8 mouse cellular contexts compared by ENCODE assay signal in the genomic region with DNA sequence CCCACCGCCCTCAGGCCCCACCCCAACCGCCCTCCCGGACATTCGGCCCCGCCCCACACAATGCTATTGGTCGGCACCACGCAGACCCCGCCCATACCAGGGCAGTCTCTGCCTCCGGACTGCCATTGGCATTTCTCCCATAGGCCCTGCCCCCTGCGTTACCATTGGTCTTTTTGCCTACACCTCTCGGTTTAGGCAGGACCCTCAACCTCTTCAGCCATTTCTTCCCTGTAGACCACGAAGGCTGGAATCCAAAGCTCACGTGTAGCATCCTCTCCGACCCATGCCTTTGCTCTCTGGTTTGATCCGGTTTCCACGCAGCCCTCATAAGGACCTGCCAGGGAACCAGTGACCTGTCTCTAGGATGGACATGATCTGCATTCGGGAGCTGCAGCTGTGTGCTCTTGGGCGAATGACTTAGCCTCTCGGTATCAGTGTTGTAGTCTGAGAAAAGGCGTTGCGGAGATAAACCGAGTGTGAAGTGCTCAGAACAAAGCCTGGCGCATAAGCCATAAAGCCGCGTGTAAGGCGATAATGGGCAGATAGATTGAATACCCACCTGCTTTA. TPM values are rescaled to one million over a fixed set of nuclear protein-coding genes. Genes with fewer than 3 reads are reported as not detected.
A peak's percentile ranks its signal among the peaks of the same experiment; 100 is the strongest.
DNase-seq lines count a peak whose midpoint lies in the region; ATAC-seq and TF ChIP-seq lines count a peak whose summit lies in the region.

No protein-coding gene starts in this region.

- no peak for TF ChIP-seq CTCF in gastrocnemius, adult 2 months (IDR thresholded peaks at IDR 0.05)
- TF ChIP-seq CTCF in hindbrain, postnatal 0 days (IDR thresholded peaks at IDR 0.05; ENCODE audit: low read depth) = no peak

- H3K9ac ChIP-seq in hindbrain, postnatal 0 days (replicated peaks; ENCODE audit: low read length) = peak overlapping the region; percentile 100

- H3K79me2 ChIP-seq in macrophage (ENCODE audit: inconsistent target) = peaks cover 44% of the 10 kb centered on the region

- 6% methylated on average over 24 of the region's 26 CpGs for WGBS in hindbrain, postnatal 0 days
- 25% methylated on average over 23 of the region's 26 CpGs for WGBS in macrophage (ENCODE audit: missing documents)

- no peak overlapping the region; the same call in 1 of the 2 replicates for H3K27ac ChIP-seq in gastrocnemius, adult 2 months
- peak overlapping the region; percentile 88 for H3K27ac ChIP-seq in hindbrain, postnatal 0 days
- H3K27ac ChIP-seq in macrophage = no peak overlapping the region

- peaks cover 33% of the 10 kb centered on the region for H3K4me1 ChIP-seq in hindbrain, postnatal 0 days (ENCODE audit: insufficient read depth, low read length)

- peak; percentile 98 for DNase-seq in adipocyte (ENCODE audit: low spot score)
- DNase-seq in gastrocnemius, adult 2 months = peak; percentile 99
- DNase-seq in hindbrain, postnatal 0 days (ENCODE audit: low spot score) = peak; percentile 99
- peak; percentile 96 to 97 for DNase-seq in left cerebral cortex, adult 18-20 months (ENCODE audit: low spot score in 2 of 2)
- DNase-seq in retina, postnatal 7 days (ENCODE audit: low read depth, low spot score) = peak; percentile 92
- DNase-seq in urinary bladder, postnatal 10 days (ENCODE audit: low spot score) = peak; percentile 97

- intact Hi-C loops in gastrocnemius, adult 2 months (cut with DNase I) = no loop called here

- peak overlapping the region; percentile 77 for H3K4me3 ChIP-seq in gastrocnemius, adult 2 months
- peak overlapping the region; percentile 98 for H3K4me3 ChIP-seq in hindbrain, postnatal 0 days (ENCODE audit: low read length)
- H3K4me3 ChIP-seq in macrophage (ENCODE audit: inconsistent target) = peak overlapping the region; percentile 9; the same call in 1 of the 2 replicates

- H3K4me2 ChIP-seq in hindbrain, postnatal 0 days (ENCODE audit: low read depth, low read length) = peak overlapping the region; percentile 73

- H3K36me3 ChIP-seq in hindbrain, postnatal 0 days (ENCODE audit: insufficient read depth, low read length) = no peaks in the 10 kb centered on the region
- H3K36me3 ChIP-seq in macrophage (ENCODE audit: inconsistent target) = no peaks in the 10 kb centered on the region

- ATAC-seq in common myeloid progenitor, adult 5-6 weeks (replicated peaks; ENCODE audit: low read depth, poor library complexity, severe bottlenecking) = peak; percentile 76
- peak; percentile 95 for ATAC-seq in hindbrain, postnatal 0 days

- no peaks in the 10 kb centered on the region for H3K27me3 ChIP-seq in hindbrain, postnatal 0 days (ENCODE audit: insufficient read depth, low read length)

- H3K9me3 ChIP-seq in hindbrain, postnatal 0 days (ENCODE audit: low read length) = no peaks in the 10 kb centered on the region

RNA-seq across cellular contexts. Expression of gene Ttyh3, which starts 0.4 kb away (rescaled TPM):
- 14.4 and 20.2 TPM in 2 replicates for total RNA-seq in common myeloid progenitor, adult 5-6 weeks (2017)
- 1 to 10 TPM; 4.0 to 4.4 TPM for total RNA-seq in gastrocnemius, adult 2 months (2021)
- total RNA-seq in hindbrain, postnatal 0 days (2014; rRNA removed) = 253 and 260 TPM in 2 replicates
- 53.5 and 60.3 TPM in 2 replicates for polyA plus RNA-seq in hindbrain, postnatal 0 days (2015; fragmentation: Nextera tagmentation; extraction: Ambion mirVana)
- total RNA-seq in left cerebral cortex, adult 18-20 months (2021) = 100 to 1,000 TPM; 202 to 209 TPM
- total RNA-seq in macrophage (2018; cell fraction: chromatin; rRNA removed) = 100 to 1,000 TPM in 5 of 26 experiments, 10 to 100 TPM in 21; 14.6 to 140 (median 53.0) TPM
- total RNA-seq in macrophage (2018; cell fraction: cytosol; rRNA removed) = 100 to 1,000 TPM in 7 of 26 experiments, 10 to 100 TPM in 19; 44.2 to 125 (median 76.8) TPM
- total RNA-seq in macrophage (2018; cell fraction: nucleus; rRNA removed) = 100 to 1,000 TPM in 8 of 26 experiments, 10 to 100 TPM in 18; 43.1 to 131 (median 86.6) TPM
- polyA plus RNA-seq in macrophage (2018) = 40.4 to 80.7 TPM (median 48.0 TPM) in 3 replicates

RNA-seq across cellular contexts. Expression of gene Lfng, which starts 42.1 kb away (rescaled TPM):
- total RNA-seq in common myeloid progenitor, adult 5-6 weeks (2017) = 23.8 and 41.0 TPM in 2 replicates
- 1 to 10 TPM; 3.2 to 6.1 TPM for total RNA-seq in gastrocnemius, adult 2 months (2021)
- 81.4 and 112 TPM in 2 replicates for total RNA-seq in hindbrain, postnatal 0 days (2014; rRNA removed)
- polyA plus RNA-seq in hindbrain, postnatal 0 days (2015; fragmentation: Nextera tagmentation; extraction: Ambion mirVana) = 29.7 and 35.1 TPM in 2 replicates
- total RNA-seq in left cerebral cortex, adult 18-20 months (2021) = 10 to 100 TPM; 17.0 to 17.1 TPM
- 100 to 1,000 TPM in 1 of 26 experiments, 10 to 100 TPM in 24, 1 to 10 TPM in 1; 8.4 to 105 (median 42.7) TPM for total RNA-seq in macrophage (2018; cell fraction: chromatin; rRNA removed)
- 10 to 100 TPM; 24.5 to 80.6 (median 54.7) TPM for total RNA-seq in macrophage (2018; cell fraction: cytosol; rRNA removed)
- total RNA-seq in macrophage (2018; cell fraction: nucleus; rRNA removed) = 100 to 1,000 TPM in 2 of 26 experiments, 10 to 100 TPM in 24; 14.8 to 111 (median 57.4) TPM
- polyA plus RNA-seq in macrophage (2018) = 33.7 to 75.9 TPM (median 52.2 TPM) in 3 replicates

RNA-seq across cellular contexts. Expression of gene Iqce, which starts 53.0 kb away (rescaled TPM):
- 7.9 and 9.8 TPM in 2 replicates for total RNA-seq in common myeloid progenitor, adult 5-6 weeks (2017)
- 1 to 10 TPM; 2.2 to 3.3 TPM for total RNA-seq in gastrocnemius, adult 2 months (2021)
- 19.1 and 43.1 TPM in 2 replicates for total RNA-seq in hindbrain, postnatal 0 days (2014; rRNA removed)
- 22.1 and 24.8 TPM in 2 replicates for polyA plus RNA-seq in hindbrain, postnatal 0 days (2015; fragmentation: Nextera tagmentation; extraction: Ambion mirVana)
- total RNA-seq in left cerebral cortex, adult 18-20 months (2021) = 10 to 100 TPM; 46.5 to 55.3 TPM
- 100 to 1,000 TPM in 9 of 26 experiments, 10 to 100 TPM in 16, 1 to 10 TPM in 1; 9.7 to 159 (median 85.7) TPM for total RNA-seq in macrophage (2018; cell fraction: chromatin; rRNA removed)
- 10 to 100 TPM in 23 of 26 experiments, 1 to 10 TPM in 3; 9.0 to 19.4 (median 14.4) TPM for total RNA-seq in macrophage (2018; cell fraction: cytosol; rRNA removed)
- 10 to 100 TPM in 22 of 26 experiments, 1 to 10 TPM in 4; 6.2 to 80.3 (median 37.4) TPM for total RNA-seq in macrophage (2018; cell fraction: nucleus; rRNA removed)
- 11.4 to 17.2 TPM (median 12.2 TPM) in 3 replicates for polyA plus RNA-seq in macrophage (2018)

RNA-seq across cellular contexts. Expression of gene Brat1, which starts 55.6 kb away (rescaled TPM):
- 13.1 and 13.6 TPM in 2 replicates for total RNA-seq in common myeloid progenitor, adult 5-6 weeks (2017)
- 1 to 10 TPM; 4.9 to 5.5 TPM for total RNA-seq in gastrocnemius, adult 2 months (2021)
- 44.6 and 46.7 TPM in 2 replicates for total RNA-seq in hindbrain, postnatal 0 days (2014; rRNA removed)
- 17.9 and 18.1 TPM in 2 replicates for polyA plus RNA-seq in hindbrain, postnatal 0 days (2015; fragmentation: Nextera tagmentation; extraction: Ambion mirVana)
- total RNA-seq in left cerebral cortex, adult 18-20 months (2021) = 10 to 100 TPM; 17.6 to 17.8 TPM
- total RNA-seq in macrophage (2018; cell fraction: chromatin; rRNA removed) = 10 to 100 TPM in 17 of 26 experiments, 1 to 10 TPM in 9; 3.5 to 33.9 (median 16.1) TPM
- 10 to 100 TPM in 15 of 26 experiments, 1 to 10 TPM in 11; 3.5 to 13.9 (median 10.4) TPM for total RNA-seq in macrophage (2018; cell fraction: cytosol; rRNA removed)
- total RNA-seq in macrophage (2018; cell fraction: nucleus; rRNA removed) = 10 to 100 TPM in 15 of 26 experiments, 1 to 10 TPM in 11; 5.1 to 27.5 (median 13.2) TPM
- polyA plus RNA-seq in macrophage (2018) = 5.1 to 13.0 TPM (median 10.3 TPM) in 3 replicates

Comparison
In these comparisons a context has a peak if more than half of its experiments do, and no peak if none do; other contexts are left out.
1. H3K4me3 ChIP-seq: peak in every context shown above with its lines; median percentile 98 in hindbrain, postnatal 0 days; 77 in gastrocnemius, adult 2 months; 9 in macrophage.